Mouse (Mus musculus) megakaryocyte, embryonic 14.5 days (primary cell): ENCODE data around the gene Myd88.

Experiments used
- FLI1 ChIP-seq: IDR thresholded peaks from 2 replicates; pipeline ENCODE4 v1.6.1; 2012; ENCODE audit warnings: low read length, inconsistent platforms, mixed read lengths
- GATA1 ChIP-seq: IDR thresholded peaks from 3 replicates; pipeline ENCODE4 v1.6.1; 2012; ENCODE audit warnings: mixed read lengths, low read length, inconsistent platforms, borderline replicate concordance

DNA sequence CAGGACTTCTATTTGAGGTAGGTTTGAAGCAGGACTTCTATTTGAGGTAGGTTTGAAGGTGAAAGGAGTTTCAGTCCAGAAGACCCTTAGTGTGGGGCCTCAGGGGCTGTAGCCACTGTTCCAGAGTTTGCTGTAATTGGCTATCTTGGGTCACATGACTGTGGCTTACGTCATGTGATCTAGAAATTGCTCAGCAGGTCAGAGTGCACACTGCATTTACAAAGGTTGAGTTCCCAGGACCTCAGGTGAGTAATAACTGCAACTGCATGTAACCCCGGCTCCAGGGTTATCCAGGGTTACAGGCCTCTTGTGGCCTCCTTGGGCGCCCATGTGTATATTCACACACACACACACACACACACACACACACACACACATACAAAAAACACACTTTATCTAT, 27.2 kb upstream of the Myd88 start:
- TF ChIP-seq GATA1: no peak
- TF ChIP-seq FLI1: no peak
